Mouse (Mus musculus) spleen, adult 12 weeks (tissue): ENCODE measurements around the gene Vmn2r99.

Source experiments
- DNase-seq: peaks from one replicate; pipeline ENCODE4 v3.0.0; 2022; ENCODE audit warnings: low spot score

Gene Vmn2r99

DNA sequence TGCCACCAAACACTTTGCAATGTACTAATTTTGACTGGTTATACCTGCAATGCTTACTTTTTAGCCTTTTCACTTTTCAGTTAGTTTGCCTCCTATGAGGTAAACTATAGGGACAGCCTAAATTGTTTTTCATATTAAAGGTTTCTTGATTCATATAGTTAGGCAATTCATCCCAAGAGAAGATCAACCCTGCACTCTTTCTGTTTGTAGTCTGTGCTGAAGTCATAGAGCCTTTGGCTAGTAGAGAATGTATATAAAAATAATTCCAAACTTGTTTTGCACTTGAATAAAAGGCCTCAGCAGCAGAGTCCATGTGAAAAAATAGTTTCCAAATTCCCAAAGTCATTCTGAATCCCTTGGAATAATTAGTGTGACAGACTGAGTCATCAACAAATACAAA is at the start of gene Vmn2r99:
Gene Vmn2r99, plus strand, starts transcription at position 301 of the 400 bp plus-strand sequence.
- no peak for DNase-seq

DNA sequence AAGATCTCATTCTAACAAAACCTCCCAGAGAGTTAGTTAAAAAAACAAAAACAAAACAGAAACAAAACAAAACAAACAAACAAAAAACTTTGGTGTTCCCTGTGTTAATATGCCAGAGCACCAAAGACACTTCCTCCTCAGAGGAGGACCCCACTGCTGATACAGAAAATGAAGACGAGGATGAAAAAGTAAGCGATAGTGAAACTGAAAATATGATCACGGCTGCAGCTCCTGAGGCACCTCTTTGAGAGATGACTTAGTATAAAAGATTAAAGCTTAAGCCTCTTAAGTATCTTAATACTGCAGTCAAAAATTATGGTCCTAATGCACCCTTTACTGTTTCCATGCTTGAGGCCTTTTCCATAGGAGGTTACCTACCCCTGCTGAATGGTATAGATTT is 75.9 kb downstream of the Vmn2r99 start:
- DNase-seq = no peak

DNA sequence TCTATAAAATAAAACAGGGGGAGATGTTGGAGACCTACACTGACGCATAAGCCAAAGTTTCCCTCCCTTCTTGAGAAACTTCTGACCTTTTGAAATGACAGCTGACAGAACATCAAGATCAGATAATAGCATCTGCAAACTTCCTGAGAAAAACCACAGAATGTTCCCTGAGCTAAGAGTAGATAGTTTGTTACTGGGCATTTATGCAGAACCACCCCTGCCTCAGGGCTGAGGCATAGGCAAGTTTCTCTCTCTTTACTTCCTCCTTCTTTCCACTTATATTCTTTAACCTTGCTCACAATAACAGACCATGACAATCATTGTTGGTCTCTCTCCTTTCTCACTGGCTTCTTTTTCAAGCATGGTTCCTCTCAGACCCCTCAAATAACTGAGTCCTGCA is 83.2 kb downstream of the Vmn2r99 start:
- no peak for DNase-seq
